In genomic region chr9:6668001-6668969, GRCm38 (mm10) we compare ENCODE assay signal across 8 mouse cellular contexts.
DNase-seq lines count a peak whose midpoint lies in the region; ATAC-seq and TF ChIP-seq lines count a peak whose summit lies in the region.

No protein-coding gene starts in this region.

- H3K36me3 ChIP-seq in G1E (replicated peaks), result no peaks in the 10 kb centered on the region
- H3K36me3 ChIP-seq in forebrain, embryonic 16.5 days (ENCODE audit: control insufficient read depth, insufficient read depth), result no peaks in the 10 kb centered on the region

- intact Hi-C loops in heart, postnatal 25 days (cut with DNase I), result loop anchor here (5.0 kb wide), 1 partner anchor 501 kb away; the partner anchor contains the start of gene Pdgfd

- no peaks in the 10 kb centered on the region for H3K27me3 ChIP-seq in G1E (ENCODE audit: insufficient read depth, low read length)
- no peaks in the 10 kb centered on the region for H3K27me3 ChIP-seq in forebrain, embryonic 16.5 days (replicated peaks; ENCODE audit: control insufficient read depth, insufficient read depth, low read length)

- DNase-seq in G1E (ENCODE audit: low spot score), result no peak
- DNase-seq in cerebellum, adult 18-20 months, result peak; percentile 61 to 69
- DNase-seq in heart, postnatal 25 days (ENCODE audit: low spot score), result peak; percentile 34
- DNase-seq in kidney, postnatal 4 days, result peak; percentile 85 to 90
- DNase-seq in lung, adult 18-20 months, result peak; percentile 40 to 66
- DNase-seq in ovary, postnatal 14 days (ENCODE audit: low spot score), result peak; percentile 72

- no peak overlapping the region; the same call in 1 of the 2 replicates for H3K9ac ChIP-seq in forebrain, embryonic 16.5 days (replicated peaks; ENCODE audit: low read depth, low read length)

- no peaks in the 10 kb centered on the region; the same call in 1 of the 2 replicates for H3K4me1 ChIP-seq in G1E (ENCODE audit: insufficient read depth, low read depth, low read length)
- 0 out of 2 replicates have a peak, but pooled peaks cover 3% of the 10 kb centered on the region for H3K4me1 ChIP-seq in forebrain, embryonic 16.5 days (replicated peaks; ENCODE audit: control insufficient read depth, insufficient read depth, low read length)

- no peak overlapping the region for H3K27ac ChIP-seq in forebrain, embryonic 16.5 days (ENCODE audit: low read length)

- peak; percentile 48 for TF ChIP-seq CTCF in G1E (IDR thresholded peaks at IDR 0.05; ENCODE audit: low read depth, low read length)

- H3K4me2 ChIP-seq in forebrain, embryonic 16.5 days (ENCODE audit: low read length), result 0 out of 2 replicates have a peak overlapping the region, but pooled peaks have one; percentile 23

- no peak overlapping the region for H3K4me3 ChIP-seq in G1E (ENCODE audit: low read depth, low read length)
- H3K4me3 ChIP-seq in forebrain, embryonic 16.5 days (replicated peaks; ENCODE audit: low read length), result no peak overlapping the region

- no peaks in the 10 kb centered on the region for H3K9me3 ChIP-seq in G1E (replicated peaks)
- H3K9me3 ChIP-seq in forebrain, embryonic 16.5 days (ENCODE audit: control insufficient read depth, low read length), result no peaks in the 10 kb centered on the region

- no peak; the same call in 1 of the 2 replicates for ATAC-seq in G1E (ENCODE audit: extremely low read depth, insufficient number of reproducible peaks, low FRiP score, poor library complexity, severe bottlenecking)
- peak; percentile 84 for ATAC-seq in forebrain, embryonic 16.5 days
- no peak for ATAC-seq in erythroid progenitor cell, adult 5-6 weeks (replicated peaks; ENCODE audit: low FRiP score, poor library complexity, severe bottlenecking)

- WGBS in forebrain, embryonic 16.5 days, result 44% methylated on average over 14 of the region's 14 CpGs
